Mouse (Mus musculus): ENCODE data around the gene Cdc42se1. TPM values are rescaled to one million over a fixed set of nuclear protein-coding genes. Genes with fewer than 3 reads are reported as not detected.
"Not testable (repeated sequence)": the region's sequence is repeated elsewhere in the genome, so short reads cannot be mapped to it uniquely, and the experiment has no call there.

Cdc42se1 gene
- polyA plus RNA-seq, 1 experiment from 2014 or later, result 59.4 TPM

- 66% methylated on average over 4 of the region's 4 CpGs for WGBS
- H3K27me3 ChIP-seq (replicated peaks; ENCODE audit: control insufficient read depth, insufficient read depth, low read length), result no peaks in the 10 kb centered on the region
- no peaks in the 10 kb centered on the region for H3K9me3 ChIP-seq (ENCODE audit: control insufficient read depth)
- ATAC-seq, result no peak
- H3K4me2 ChIP-seq (replicated peaks; ENCODE audit: low read depth), result no peak overlapping the region
- no peak for TF ChIP-seq CTCF (IDR thresholded peaks at IDR 0.05; ENCODE audit: low read depth)
- no peak overlapping the region for H3K9ac ChIP-seq (ENCODE audit: low read depth, low read length)
- peaks cover 37% of the 10 kb centered on the region for H3K36me3 ChIP-seq (ENCODE audit: control insufficient read depth, insufficient read depth)
- H3K4me1 ChIP-seq (replicated peaks; ENCODE audit: control insufficient read depth, insufficient read depth, low read length), result no peaks in the 10 kb centered on the region
- no peak overlapping the region for H3K27ac ChIP-seq (ENCODE audit: low read depth, low read length)
- H3K4me3 ChIP-seq (ENCODE audit: low read depth, low read length), result no peak overlapping the region
Measured at GRCm38 (mm10) chr3:95208286-95208685, 20.2 kb upstream of the Cdc42se1 start.

GRCm38 (mm10) chr3:95210585-95210984, 17.9 kb upstream of the Cdc42se1 start:
- Histone ChIP-seq H3K27ac (ENCODE audit: low read depth, low read length) (no peak overlapping the region), H3K9ac (ENCODE audit: low read depth, low read length) (no peak overlapping the region), H3K4me3 (ENCODE audit: low read depth, low read length) (no peak overlapping the region), H3K4me1 (replicated peaks; ENCODE audit: control insufficient read depth, insufficient read depth, low read length) (no peaks in the 10 kb centered on the region), H3K27me3 (replicated peaks; ENCODE audit: control insufficient read depth, insufficient read depth, low read length) (no peaks in the 10 kb centered on the region), H3K9me3 (ENCODE audit: control insufficient read depth) (no peaks in the 10 kb centered on the region), H3K4me2 (replicated peaks; ENCODE audit: low read depth) (no peak overlapping the region), H3K36me3 (ENCODE audit: control insufficient read depth, insufficient read depth) (peaks cover 29% of the 10 kb centered on the region; the same call in 1 of the 2 replicates)
- WGBS, result 83% methylated on average over 2 of the region's 2 CpGs
- no peak for ATAC-seq
- no peak for TF ChIP-seq CTCF (IDR thresholded peaks at IDR 0.05; ENCODE audit: low read depth)

DNA sequence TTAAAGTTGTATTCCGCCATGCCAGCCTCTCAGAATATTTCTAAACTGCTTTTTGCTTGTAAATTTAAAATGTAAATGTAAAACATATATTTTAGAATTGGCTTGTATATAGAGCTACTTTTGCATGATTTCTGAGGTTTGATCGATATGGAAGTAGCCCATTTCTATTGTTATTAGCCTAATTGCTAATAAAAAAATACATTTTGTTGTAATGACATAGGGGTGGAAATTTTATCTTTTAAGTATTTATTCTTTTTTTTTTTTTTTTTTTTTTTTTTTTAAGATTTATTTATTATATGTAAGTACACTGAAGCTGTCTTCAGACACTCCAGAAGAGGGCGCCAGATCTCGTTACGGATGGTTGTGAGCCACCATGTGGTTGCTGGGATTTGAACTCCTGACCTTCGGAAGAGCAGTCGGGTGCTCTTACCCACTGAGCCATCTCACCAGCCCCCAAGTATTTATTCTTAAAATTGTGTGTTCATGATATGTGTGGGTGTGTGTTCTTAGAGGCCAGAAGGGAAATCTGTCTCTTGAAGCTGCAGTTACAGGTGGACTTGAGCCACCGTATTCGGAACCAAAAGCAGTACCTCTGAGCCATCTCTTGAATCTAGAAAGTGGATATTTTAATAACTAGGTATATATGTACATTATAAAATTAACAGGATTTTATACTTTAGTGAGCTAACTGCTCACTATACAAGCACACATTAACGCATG, 15.5 kb upstream of the Cdc42se1 start:
- H3K9ac ChIP-seq (ENCODE audit: low read depth, low read length); H3K4me2 ChIP-seq (replicated peaks; ENCODE audit: low read depth); H3K4me1 ChIP-seq (replicated peaks; ENCODE audit: control insufficient read depth, insufficient read depth, low read length); H3K4me3 ChIP-seq (ENCODE audit: low read depth, low read length); H3K27me3 ChIP-seq (replicated peaks; ENCODE audit: control insufficient read depth, insufficient read depth, low read length); H3K27ac ChIP-seq (ENCODE audit: low read depth, low read length); ATAC-seq; H3K9me3 ChIP-seq (ENCODE audit: control insufficient read depth): not testable (repeated sequence)
- peaks cover 19% of the 10 kb centered on the region; the same call in 1 of the 2 replicates for H3K36me3 ChIP-seq (ENCODE audit: control insufficient read depth, insufficient read depth)
- 95% methylated on average over 7 of the region's 10 CpGs for WGBS

DNA sequence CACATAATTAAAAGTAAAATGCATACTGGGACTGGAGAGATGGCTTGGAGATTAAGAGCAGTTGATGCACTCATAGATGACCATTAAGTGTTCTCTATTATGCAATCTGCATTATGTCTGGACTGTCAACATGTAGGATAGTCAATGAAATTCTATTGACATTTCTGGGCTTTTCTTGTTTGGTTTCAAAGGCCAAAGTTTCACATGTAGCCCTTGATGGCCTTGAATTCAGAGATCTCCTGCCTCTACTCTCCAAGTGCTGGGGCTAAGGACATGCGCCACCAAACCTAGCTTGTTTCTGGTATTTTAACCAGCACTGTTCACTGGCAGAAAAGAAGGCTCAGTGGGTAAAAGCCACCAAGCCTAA, 14.9 kb upstream of the Cdc42se1 start:
- Histone ChIP-seq H3K9ac (ENCODE audit: low read depth, low read length) (no peak overlapping the region), H3K9me3 (ENCODE audit: control insufficient read depth) (no peaks in the 10 kb centered on the region), H3K4me1 (replicated peaks; ENCODE audit: control insufficient read depth, insufficient read depth, low read length) (0 out of 2 replicates have a peak, but pooled peaks cover 4% of the 10 kb centered on the region), H3K36me3 (ENCODE audit: control insufficient read depth, insufficient read depth) (peaks cover 13% of the 10 kb centered on the region; the same call in 1 of the 2 replicates), H3K4me3 (ENCODE audit: low read depth, low read length) (no peak overlapping the region), H3K27ac (ENCODE audit: low read depth, low read length) (no peak overlapping the region), H3K4me2 (replicated peaks; ENCODE audit: low read depth) (no peak overlapping the region), H3K27me3 (replicated peaks; ENCODE audit: control insufficient read depth, insufficient read depth, low read length) (no peaks in the 10 kb centered on the region)
- no peak for ATAC-seq
- TF ChIP-seq CTCF (IDR thresholded peaks at IDR 0.05; ENCODE audit: low read depth), result no peak
- WGBS, result 93% methylated on average over 1 of the region's 1 CpGs

- Histone ChIP-seq H3K36me3 (ENCODE audit: control insufficient read depth, insufficient read depth) (peaks cover 17% of the 10 kb centered on the region), H3K9ac (ENCODE audit: low read depth, low read length) (peak overlapping the region; percentile 97), H3K4me1 (replicated peaks; ENCODE audit: control insufficient read depth, insufficient read depth, low read length) (0 out of 2 replicates have a peak, but pooled peaks cover 4% of the 10 kb centered on the region), H3K9me3 (ENCODE audit: control insufficient read depth) (no peaks in the 10 kb centered on the region), H3K27ac (ENCODE audit: low read depth, low read length) (peak overlapping the region; percentile 99; the same call in 1 of the 2 replicates), H3K4me2 (replicated peaks; ENCODE audit: low read depth) (peak overlapping the region; percentile 65), H3K27me3 (replicated peaks; ENCODE audit: control insufficient read depth, insufficient read depth, low read length) (no peaks in the 10 kb centered on the region), H3K4me3 (ENCODE audit: low read depth, low read length) (peak overlapping the region; percentile 87)
- ATAC-seq, result peak; percentile 11; the same call in 1 of the 2 replicates
- no peak for TF ChIP-seq CTCF (IDR thresholded peaks at IDR 0.05; ENCODE audit: low read depth)
- WGBS, result 11% methylated on average over 4 of the region's 4 CpGs
Measured at GRCm38 (mm10) chr3:95216655-95217254, 11.8 kb upstream of the Cdc42se1 start.

- H3K4me2 ChIP-seq (replicated peaks; ENCODE audit: low read depth), result peak within 1 kb of the TSS; percentile 65
- under 1% methylated on average over 54 of the region's 56 CpGs for WGBS
- peak; percentile 94 for TF ChIP-seq CTCF (IDR thresholded peaks at IDR 0.05; ENCODE audit: low read depth)
- peaks cover 17% of the 10 kb centered on the region for H3K36me3 ChIP-seq (ENCODE audit: control insufficient read depth, insufficient read depth)
- peak within 1 kb of the TSS; percentile 87 for H3K4me3 ChIP-seq (ENCODE audit: low read depth, low read length)
- peak within 1 kb of the TSS; percentile 97 for H3K9ac ChIP-seq (ENCODE audit: low read depth, low read length)
- peak; percentile 86 for ATAC-seq
- H3K9me3 ChIP-seq (ENCODE audit: control insufficient read depth), result no peaks in the 10 kb centered on the region
- H3K27ac ChIP-seq (ENCODE audit: low read depth, low read length), result peak within 1 kb of the TSS; percentile 99
- no peaks in the 10 kb centered on the region for H3K27me3 ChIP-seq (replicated peaks; ENCODE audit: control insufficient read depth, insufficient read depth, low read length)
- 0 out of 2 replicates have a peak, but pooled peaks cover 4% of the 10 kb centered on the region for H3K4me1 ChIP-seq (replicated peaks; ENCODE audit: control insufficient read depth, insufficient read depth, low read length)
Measured at GRCm38 (mm10) chr3:95217255-95218134, 11.0 kb upstream of the Cdc42se1 start, which contains the start of gene Gabpb2. Gene Gabpb2 (minus strand): TSS chr3:95217916.

Data from intestine, postnatal 0 days (tissue).